Mouse (Mus musculus) right cerebral cortex, postnatal 4 days (tissue): ENCODE data around the gene Cmpk2.
"Not testable (repeated sequence)": the region's sequence is repeated elsewhere in the genome, so short reads cannot be mapped to it uniquely, and the experiment has no call there.

Experiments
- DNase-seq: peaks from one replicate; pipeline ENCODE4 v3.0.0-alpha.2; 2022

Gene Cmpk2

GRCm38 (mm10) chr12:26469098-26470041 lies at the start of gene Cmpk2:
Gene Cmpk2, plus strand, starts transcription at chr12:26469204.
- peak; percentile 91 for DNase-seq

GRCm38 (mm10) chr12:26424841-26425240 lies 44.2 kb upstream of the Cmpk2 start:
- no peak for DNase-seq

DNA sequence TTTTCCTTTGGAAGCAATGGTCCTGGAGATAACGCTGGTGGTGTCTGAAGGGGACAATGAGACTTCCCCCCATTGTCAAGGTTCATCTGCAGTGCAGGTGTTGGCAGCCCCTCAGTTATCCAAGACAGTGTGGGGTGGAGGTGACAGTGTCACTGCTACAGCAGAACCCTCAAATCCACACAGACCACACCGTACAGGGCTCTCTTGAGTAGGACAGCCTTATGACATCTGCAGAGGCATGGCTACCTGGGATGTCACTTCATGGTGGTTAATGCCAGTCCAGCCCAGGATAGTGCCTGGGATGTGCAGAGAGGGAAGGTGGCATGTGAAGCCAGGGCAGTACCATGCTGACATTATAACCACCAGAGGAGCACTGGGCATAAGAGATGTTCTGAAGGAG lies 40.2 kb upstream of the Cmpk2 start:
- DNase-seq, result not testable (repeated sequence)

DNA sequence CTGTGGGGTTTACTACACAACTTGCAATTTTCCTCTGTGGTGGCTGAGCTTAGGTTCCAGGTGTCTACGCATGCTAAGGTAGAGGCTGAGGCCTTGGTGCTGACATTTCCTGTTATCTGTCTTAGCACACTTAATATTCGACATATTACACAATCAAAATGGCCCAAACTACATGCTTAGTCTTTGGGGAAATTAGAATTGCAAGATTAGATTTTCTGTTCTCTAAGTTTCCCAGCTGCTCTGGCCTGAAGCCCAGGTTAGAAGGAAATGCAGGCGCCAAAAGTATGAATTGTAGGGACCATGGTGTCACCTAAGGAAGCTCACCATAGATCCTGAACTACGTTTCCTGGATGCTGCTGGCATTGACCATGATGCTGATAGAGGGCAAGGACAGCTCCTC lies 32.7 kb upstream of the Cmpk2 start:
- no peak for DNase-seq

GRCm38 (mm10) chr12:26437950-26438349 lies 31.1 kb upstream of the Cmpk2 start:
- DNase-seq, result no peak

- no peak for DNase-seq
Observed at GRCm38 (mm10) chr12:26439366-26439765, 29.6 kb upstream of the Cmpk2 start.

DNA sequence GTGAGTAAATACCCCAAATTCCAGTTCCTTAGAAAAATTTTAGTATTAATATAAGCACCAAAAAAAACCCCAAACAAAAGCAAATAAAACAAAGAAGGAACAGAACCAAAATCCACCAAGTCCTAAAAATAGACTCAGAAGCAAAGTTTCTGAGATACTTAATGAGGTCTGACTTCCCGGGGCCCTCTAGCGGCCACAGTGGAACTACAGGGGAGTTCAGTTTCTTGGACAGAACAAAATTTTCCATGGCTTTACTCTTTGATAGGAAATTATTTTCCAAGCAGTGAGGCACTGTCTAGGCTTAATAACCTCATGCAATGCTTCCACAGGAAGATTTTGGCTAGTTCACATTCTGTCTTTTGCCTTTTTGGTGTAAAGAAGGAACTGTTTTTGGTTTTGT lies 24.9 kb upstream of the Cmpk2 start:
- DNase-seq, result peak; percentile 83

GRCm38 (mm10) chr12:26444511-26444910 lies 24.5 kb upstream of the Cmpk2 start:
- DNase-seq, result no peak

DNA sequence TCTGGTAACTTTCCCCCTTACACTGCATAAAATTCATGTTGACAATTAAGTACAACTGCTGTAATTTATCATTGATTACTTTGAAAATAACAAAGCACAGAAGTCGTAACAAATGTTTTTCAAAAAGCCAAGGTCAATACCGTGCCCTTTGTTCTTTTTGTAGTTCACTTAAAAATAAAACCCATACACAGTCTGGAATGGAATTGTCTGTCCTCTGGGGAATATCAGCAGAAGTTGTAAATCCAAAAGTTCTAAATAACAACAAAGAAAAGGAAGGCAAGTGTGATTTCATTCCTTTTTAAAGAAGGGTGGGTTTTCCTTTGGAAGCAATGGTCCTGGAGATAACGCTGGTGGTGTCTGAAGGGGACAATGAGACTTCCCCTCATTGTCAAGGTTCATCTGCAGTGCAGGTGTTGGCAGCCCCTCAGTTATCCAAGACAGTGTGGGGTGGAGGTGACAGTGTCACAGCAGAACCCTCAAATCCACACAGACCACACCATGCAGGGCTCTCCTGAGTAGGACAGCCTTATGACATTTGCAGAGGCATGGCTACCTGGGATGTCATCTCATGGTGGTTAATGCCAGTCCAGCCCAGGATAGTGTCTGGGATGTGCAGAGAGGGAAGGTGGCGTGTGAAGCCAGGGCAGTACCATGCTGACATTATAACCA lies 22.5 kb upstream of the Cmpk2 start:
- no peak for DNase-seq

DNA sequence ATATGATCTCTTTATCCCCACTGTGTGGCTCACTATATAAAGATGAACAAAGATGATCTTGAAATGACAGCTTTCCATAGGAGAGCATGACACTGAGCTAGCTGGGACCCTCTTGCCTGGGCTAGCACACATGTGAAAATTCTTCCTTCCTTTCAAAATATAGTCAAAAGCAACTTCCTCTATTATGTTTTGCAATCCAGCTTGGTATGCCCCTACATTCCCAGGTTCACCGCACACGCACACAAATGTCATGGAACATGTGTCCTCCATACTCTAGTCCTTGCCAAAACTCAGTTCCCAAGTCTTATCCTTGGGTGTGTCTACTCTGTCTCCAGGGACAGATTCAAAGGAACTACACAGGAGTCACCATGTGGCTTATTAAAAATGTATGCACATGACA lies 19.5 kb upstream of the Cmpk2 start:
- no peak for DNase-seq

GRCm38 (mm10) chr12:26451150-26451549 lies 17.9 kb upstream of the Cmpk2 start:
- no peak for DNase-seq

GRCm38 (mm10) chr12:26452951-26453350 lies 16.1 kb upstream of the Cmpk2 start:
- DNase-seq, result no peak

DNA sequence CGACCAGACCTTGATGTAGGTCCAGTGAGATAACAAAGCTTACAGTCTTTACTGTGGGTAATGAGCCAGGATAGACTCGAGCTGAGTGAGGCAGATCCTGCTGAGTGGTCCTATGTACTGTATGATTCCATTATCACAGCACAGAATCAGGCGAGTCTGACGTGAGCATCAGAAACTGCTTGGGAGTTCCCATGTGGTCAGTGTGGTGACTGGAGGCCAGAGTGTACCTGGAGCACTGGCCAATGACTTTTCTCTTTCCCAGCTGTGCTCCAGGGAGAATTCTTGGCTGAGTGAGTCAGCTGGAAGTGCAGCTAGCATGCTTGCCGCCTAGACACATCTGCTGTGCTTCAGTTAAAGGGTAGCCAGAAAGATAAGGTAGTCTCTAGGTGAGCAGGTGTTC lies 14.3 kb upstream of the Cmpk2 start:
- no peak for DNase-seq

DNA sequence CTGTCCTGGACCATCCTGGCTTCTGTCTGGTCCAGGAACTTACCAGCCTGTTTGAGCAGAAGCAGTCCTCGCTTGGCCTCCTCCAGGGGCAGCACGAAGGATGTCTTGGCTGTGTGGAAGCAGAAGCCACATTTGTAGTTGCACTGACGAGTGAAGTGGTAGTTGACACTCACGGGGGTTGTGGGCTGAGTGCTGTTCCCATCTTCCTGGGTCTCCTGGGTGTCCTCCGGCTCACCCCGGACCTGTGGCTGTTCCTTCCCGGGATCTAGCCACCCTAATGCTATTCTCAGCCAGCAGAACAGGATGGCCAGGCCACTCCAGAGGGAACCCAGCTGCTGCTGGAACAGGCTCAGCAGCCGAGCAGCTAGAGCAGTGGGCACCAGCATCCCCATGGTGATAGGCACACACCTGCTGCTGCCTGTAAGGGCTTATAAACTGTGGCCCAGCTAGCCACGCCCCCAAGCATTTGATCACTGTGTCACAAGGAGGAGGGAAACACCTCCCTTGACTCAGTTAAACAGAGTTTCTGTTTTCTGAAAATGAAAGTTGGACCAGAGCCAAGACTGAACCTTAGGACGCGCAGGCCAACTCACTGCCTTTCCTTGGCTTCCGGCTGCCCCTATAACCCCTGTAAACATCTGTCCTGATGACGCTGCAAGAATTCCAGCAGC lies 12.8 kb upstream of the Cmpk2 start, which contains the start of gene Rsad2:
TSS of gene Rsad2 (minus strand) at position 425 of the 671 bp plus-strand sequence.
- DNase-seq, result no peak

- DNase-seq, result no peak
Observed at GRCm38 (mm10) chr12:26460091-26460490, 8.9 kb upstream of the Cmpk2 start.

- DNase-seq, result no peak
Observed at GRCm38 (mm10) chr12:26465600-26465999, 3.4 kb upstream of the Cmpk2 start.

DNA sequence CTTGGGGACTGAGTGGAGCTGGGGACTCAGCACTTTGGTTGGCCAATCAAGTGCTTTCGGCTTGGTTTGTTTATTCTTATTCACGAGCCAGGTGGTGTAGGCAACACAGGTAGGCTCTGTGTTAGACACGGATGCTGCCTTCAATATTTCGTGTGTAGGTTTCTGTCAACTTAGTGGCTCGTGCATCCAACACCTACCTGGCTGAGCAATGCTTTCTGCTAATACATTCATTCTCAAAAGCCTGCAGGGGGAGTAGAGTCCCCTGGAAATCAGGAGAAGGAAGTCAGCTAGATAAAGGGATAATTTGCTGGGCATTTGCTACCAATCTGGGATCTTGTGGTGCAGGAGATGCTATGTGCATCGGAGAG lies 1.0 kb downstream of the Cmpk2 start:
- no peak for DNase-seq

- DNase-seq, result no peak
Observed at GRCm38 (mm10) chr12:26471376-26471775, 2.4 kb downstream of the Cmpk2 start.

DNA sequence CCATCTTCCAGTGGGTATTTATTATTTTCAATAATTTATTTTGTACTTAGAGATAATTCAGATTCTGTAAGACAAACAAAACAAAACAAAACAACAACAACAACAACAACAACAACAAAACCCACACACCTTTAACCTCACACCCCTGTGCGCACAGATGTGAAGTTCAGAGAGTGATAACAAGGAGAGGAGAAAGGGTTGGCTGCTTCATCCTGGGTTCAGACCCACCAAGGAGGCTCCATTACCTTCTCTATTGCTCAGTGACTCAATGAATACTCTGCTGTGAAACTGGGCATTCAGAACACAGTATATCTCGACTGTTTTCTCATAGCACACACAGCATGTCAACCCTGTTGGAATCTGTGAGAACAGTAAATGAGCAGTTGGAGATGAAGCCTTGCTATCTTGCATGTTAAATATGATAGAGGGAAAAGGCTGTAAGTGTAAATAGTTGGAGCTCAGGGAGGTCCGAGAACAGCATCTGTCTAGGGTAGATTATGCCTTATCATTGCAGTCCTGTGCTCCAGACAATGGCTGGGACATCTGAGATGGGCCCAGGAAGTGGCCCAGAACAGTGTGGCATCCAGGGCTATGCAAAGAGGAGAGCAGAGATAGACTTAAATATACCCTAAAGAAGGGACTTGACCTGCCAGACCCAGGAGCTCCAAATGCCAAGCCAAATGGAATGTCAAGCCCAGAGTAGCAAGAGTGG lies 3.9 kb downstream of the Cmpk2 start:
- DNase-seq, result no peak

GRCm38 (mm10) chr12:26473746-26474145 lies 4.7 kb downstream of the Cmpk2 start:
- DNase-seq, result no peak

DNA sequence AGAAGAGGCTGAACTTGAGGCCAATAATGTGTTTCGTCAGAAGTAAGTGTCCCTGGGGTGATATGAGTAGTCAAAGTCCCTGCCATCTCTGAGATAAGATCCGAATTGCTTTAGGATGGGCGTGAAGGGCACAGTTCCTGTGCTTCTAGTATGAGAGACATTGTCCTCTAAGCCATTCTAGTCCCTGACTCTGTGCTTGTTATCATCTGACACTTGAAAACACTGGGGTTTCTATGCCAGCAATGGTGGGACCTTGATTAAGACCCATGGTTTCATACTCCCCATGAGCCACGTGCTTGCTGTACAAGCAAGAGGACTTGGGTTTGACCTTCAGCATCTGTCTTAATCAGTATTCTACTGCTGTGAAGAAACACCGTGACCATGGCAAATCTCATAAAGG lies 8.2 kb downstream of the Cmpk2 start:
- DNase-seq, result no peak

DNA sequence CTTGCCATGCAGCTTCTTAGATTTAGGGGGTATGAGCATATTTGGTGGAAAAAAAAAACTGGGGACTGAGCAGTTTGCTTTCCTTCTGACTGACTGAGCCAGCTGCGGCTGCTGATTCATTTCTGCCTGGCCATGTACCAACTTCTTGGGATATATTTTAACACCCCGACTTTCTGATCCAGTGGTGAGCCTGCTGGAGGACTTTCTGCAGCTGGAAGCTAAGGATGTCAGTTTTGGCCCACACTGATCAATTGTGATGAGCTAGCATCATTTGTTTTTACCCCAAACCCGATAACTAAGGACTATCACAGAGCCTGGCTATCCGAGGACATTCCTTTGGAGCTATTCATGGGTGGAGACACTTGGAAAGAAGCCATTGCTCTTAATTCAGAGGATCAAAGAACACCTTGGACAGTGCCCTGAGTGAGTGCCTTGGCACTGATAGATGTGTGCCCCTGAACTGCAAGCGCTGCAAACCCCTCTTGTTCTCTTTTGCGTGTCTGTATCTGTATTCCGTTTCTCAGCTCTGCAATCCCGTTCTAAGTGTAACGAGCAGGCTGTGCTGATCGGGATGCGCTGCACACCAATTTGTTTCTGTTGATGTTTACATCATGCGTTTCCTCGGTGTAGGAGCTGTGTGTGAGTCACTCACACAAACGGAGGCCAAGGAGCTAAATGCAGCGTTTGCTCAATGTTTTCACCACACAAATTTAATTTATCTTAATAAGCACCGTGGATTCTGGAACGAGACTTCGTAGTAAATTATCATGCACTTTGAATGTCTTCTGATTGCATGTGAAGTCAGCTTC lies 9.4 kb downstream of the Cmpk2 start:
- no peak for DNase-seq
